Mouse (Mus musculus) neural tube, embryonic 15.5 days (tissue): ENCODE measurements around the gene Lonrf2. TPM values are rescaled to one million over a fixed set of nuclear protein-coding genes. Genes with fewer than 3 reads are reported as not detected.

Experiments
- ATAC-seq: fragments of 200-750 bp; cut with Nextera tagmentation; 2 replicates; pipeline ENCODE4 v1.8.0; 2017; ENCODE audit warnings: mild to moderate bottlenecking, moderate TSS enrichment, moderate library complexity; ENCODE audit not compliant: low FRiP score
- H3K27ac ChIP-seq: fragments of 300-500 bp; sonication (generic); replicated peaks from 2 replicates; pipeline ENCODE4 v1.5.1; 2015; ENCODE audit warnings: mild to moderate bottlenecking, inconsistent platforms
- H3K27me3 ChIP-seq: fragments of 300-500 bp; sonication (generic); replicated peaks from 2 replicates; pipeline ENCODE4 v1.6.1; 2015; ENCODE audit warnings: inconsistent platforms
- H3K36me3 ChIP-seq: fragments of 300-500 bp; sonication (generic); 2 replicates; pipeline ENCODE4 v1.6.1; 2015; ENCODE audit warnings: inconsistent platforms
- H3K4me1 ChIP-seq: fragments of 300-500 bp; sonication (generic); 2 replicates; pipeline ENCODE4 v1.6.1; 2015; ENCODE audit warnings: inconsistent platforms
- H3K4me2 ChIP-seq: fragments of 300-500 bp; sonication (generic); 2 replicates; pipeline ENCODE4 v1.6.1; 2015; ENCODE audit warnings: inconsistent platforms, mild to moderate bottlenecking, moderate library complexity
- H3K4me3 ChIP-seq: fragments of 300-500 bp; sonication (generic); replicated peaks from 2 replicates; pipeline ENCODE4 v1.5.1; 2015; ENCODE audit warnings: mild to moderate bottlenecking, inconsistent platforms
- H3K9ac ChIP-seq: fragments of 300-500 bp; sonication (generic); replicated peaks from 2 replicates; pipeline ENCODE4 v1.6.1; 2015; ENCODE audit warnings: mild to moderate bottlenecking, inconsistent platforms
- H3K9me3 ChIP-seq: fragments of 300-500 bp; sonication (generic); replicated peaks from 2 replicates; pipeline ENCODE4 v1.6.1; 2016; ENCODE audit warnings: inconsistent platforms
- WGBS: fragments of 180-500 bp; shearing (Covaris S2); methylation state at CpG from one replicate; pipeline ENCODE4 v1.1.7; 2015; ENCODE audit warnings: mixed read lengths; 5-methylcytosine and 5-hydroxymethylcytosine counted together
- polyA plus RNA-seq: library from polyadenylated mRNA; unstranded; fragments of >200 nt; fragmentation: Nextera tagmentation; extraction: Ambion mirVana; gene quantifications from 2 replicates; pipeline ENCODE4 v1.2.1, GENCODE M21; 2015

Gene Lonrf2
- polyA plus RNA-seq, 1 experiment from 2014 or later: 22.6 TPM

- no peaks in the 10 kb centered on the region for H3K9me3 ChIP-seq
- ATAC-seq: peak; percentile 48
- no peak overlapping the region for H3K9ac ChIP-seq
- H3K4me2 ChIP-seq: peak overlapping the region; percentile 16
- no peaks in the 10 kb centered on the region for H3K36me3 ChIP-seq
- no peak overlapping the region for H3K27ac ChIP-seq
- H3K4me3 ChIP-seq: no peak overlapping the region
- WGBS: 17% methylated on average over 18 of the region's 18 CpGs
- no peaks in the 10 kb centered on the region for H3K27me3 ChIP-seq
- H3K4me1 ChIP-seq: peaks cover 32% of the 10 kb centered on the region
These were observed 69.6 kb downstream of the Lonrf2 start for GRCm38 (mm10) chr1:38766661-38767572.

GRCm38 (mm10) chr1:38766254-38766653 lies 70.3 kb downstream of the Lonrf2 start:
- no peaks in the 10 kb centered on the region for H3K36me3 ChIP-seq
- H3K27me3 ChIP-seq: no peaks in the 10 kb centered on the region
- no peak for ATAC-seq
- no peaks in the 10 kb centered on the region for H3K9me3 ChIP-seq
- H3K4me2 ChIP-seq: no peak overlapping the region
- no peak overlapping the region for H3K4me3 ChIP-seq
- H3K4me1 ChIP-seq: peaks cover 32% of the 10 kb centered on the region
- no peak overlapping the region for H3K9ac ChIP-seq
- H3K27ac ChIP-seq: no peak overlapping the region
- 25% methylated on average over 4 of the region's 4 CpGs for WGBS

- 45% methylated on average over 10 of the region's 10 CpGs for WGBS
- Histone ChIP-seq H3K27ac (no peak overlapping the region), H3K9ac (no peak overlapping the region), H3K4me3 (no peak overlapping the region), H3K4me1 (peaks cover 30% of the 10 kb centered on the region), H3K27me3 (no peaks in the 10 kb centered on the region), H3K36me3 (no peaks in the 10 kb centered on the region), H3K9me3 (no peaks in the 10 kb centered on the region), H3K4me2 (no peak overlapping the region)
- no peak for ATAC-seq
These were observed 72.4 kb downstream of the Lonrf2 start for GRCm38 (mm10) chr1:38763960-38764613.

GRCm38 (mm10) chr1:38760424-38760823 lies 76.1 kb downstream of the Lonrf2 start:
- Histone ChIP-seq H3K27ac (no peak overlapping the region), H3K27me3 (no peaks in the 10 kb centered on the region), H3K4me2 (no peak overlapping the region), H3K4me3 (no peak overlapping the region), H3K36me3 (no peaks in the 10 kb centered on the region), H3K9ac (no peak overlapping the region), H3K9me3 (no peaks in the 10 kb centered on the region), H3K4me1 (peaks cover 15% of the 10 kb centered on the region)
- WGBS: 53% methylated on average over 9 of the region's 9 CpGs
- ATAC-seq: no peak

GRCm38 (mm10) chr1:38757791-38758403 lies 78.6 kb downstream of the Lonrf2 start:
- no peak overlapping the region for H3K4me2 ChIP-seq
- H3K4me1 ChIP-seq: peaks cover 6% of the 10 kb centered on the region
- H3K9me3 ChIP-seq: no peaks in the 10 kb centered on the region
- no peak overlapping the region for H3K4me3 ChIP-seq
- no peaks in the 10 kb centered on the region for H3K27me3 ChIP-seq
- H3K27ac ChIP-seq: no peak overlapping the region
- WGBS: 55% methylated on average over 5 of the region's 5 CpGs
- no peak overlapping the region for H3K9ac ChIP-seq
- no peak for ATAC-seq
- no peaks in the 10 kb centered on the region for H3K36me3 ChIP-seq

- Histone ChIP-seq H3K4me1 (no peaks in the 10 kb centered on the region), H3K36me3 (no peaks in the 10 kb centered on the region), H3K9ac (no peak overlapping the region), H3K4me3 (no peak overlapping the region), H3K9me3 (no peaks in the 10 kb centered on the region), H3K27ac (no peak overlapping the region), H3K27me3 (no peaks in the 10 kb centered on the region), H3K4me2 (no peak overlapping the region)
- ATAC-seq: no peak
- 63% methylated on average over 1 of the region's 1 CpGs for WGBS
These were observed 92.6 kb downstream of the Lonrf2 start for GRCm38 (mm10) chr1:38743863-38744262.

Other genes starting within 250 kb of the Lonrf2 start
- gene Aff3, start 171.8 kb downstream of the Lonrf2 start, polyA plus RNA-seq: 22.9 and 33.1 TPM in 2 replicates
- gene Chst10, start 61.5 kb upstream of the Lonrf2 start, polyA plus RNA-seq: 46.0 and 47.5 TPM in 2 replicates
- 8.6 and 9.1 TPM in 2 replicates for gene Nms, start 102.4 kb upstream of the Lonrf2 start, polyA plus RNA-seq
- gene Pdcl3, start 148.9 kb upstream of the Lonrf2 start, polyA plus RNA-seq: 164 and 171 TPM in 2 replicates